Mouse (Mus musculus): ENCODE data around the gene Olfr420.

GRCm38 (mm10) chr1:174149289-174149688 lies 6.1 kb upstream of the Olfr420 start:
- TF ChIP-seq CTCF (IDR thresholded peaks at IDR 0.05; ENCODE audit: low read depth, low read length) (no peak), TAL1 (conservative IDR thresholded peaks at IDR 0.05; ENCODE audit: low read depth, low read length) (no peak), GATA2 (IDR thresholded peaks at IDR 0.05; ENCODE audit: borderline replicate concordance, low read depth, low read length) (no peak), POLR2AphosphoS5 (IDR thresholded peaks at IDR 0.05; ENCODE audit: insufficient replicate concordance, low read depth, low read length) (no peak), GATA1 (IDR thresholded peaks at IDR 0.05; ENCODE audit: borderline replicate concordance, low read length) (no peak)

All from G1E (cell line).